Mouse (Mus musculus) C2C12 (cell line): ENCODE measurements around the gene Tmem79. TPM values are rescaled to one million over a fixed set of nuclear protein-coding genes. Genes with fewer than 3 reads are reported as not detected.
"Not testable (repeated sequence)": the region's sequence is repeated elsewhere in the genome, so short reads cannot be mapped to it uniquely, and the experiment has no call there.

ENCODE experiments used
- H3K27me3 ChIP-seq: one replicate; pipeline ENCODE4 v1.6.1; 2011; ENCODE audit not compliant: control insufficient read depth, insufficient read depth, insufficient read length
- H3K36me3 ChIP-seq: one replicate; pipeline ENCODE4 v1.6.1; 2011; ENCODE audit not compliant: control insufficient read depth, insufficient read depth
- H3K4me3 ChIP-seq: one replicate; pipeline ENCODE4 v1.5.1; 2011; ENCODE audit warnings: mild to moderate bottlenecking, control low read depth; ENCODE audit not compliant: poor library complexity, insufficient read depth, severe bottlenecking
- H3K79me2 ChIP-seq: one replicate; pipeline ENCODE4 v1.6.1; 2011; ENCODE audit not compliant: control insufficient read depth, insufficient read depth
- H3K79me3 ChIP-seq: one replicate; pipeline ENCODE4 v1.6.1; 2011; ENCODE audit warnings: low read depth, control low read depth
- H3ac ChIP-seq: one replicate; pipeline ENCODE3; 2011; ENCODE audit warnings: low read depth; ENCODE audit not compliant: control insufficient read depth, insufficient read length
- CEBPB ChIP-seq: IDR thresholded peaks from one replicate; pipeline ENCODE4 v1.6.1; 2011; ENCODE audit warnings: low read depth, mild to moderate bottlenecking, control low read depth, moderate library complexity
- CTCF ChIP-seq: IDR thresholded peaks from one replicate; pipeline ENCODE4 v1.5.1; 2011; ENCODE audit not compliant: control insufficient read depth, insufficient read depth, insufficient read length
- FOSL1 ChIP-seq: IDR thresholded peaks from one replicate; pipeline ENCODE4 v1.8.0; 2011; ENCODE audit warnings: mild to moderate bottlenecking, low read length; ENCODE audit not compliant: poor library complexity, insufficient read depth, severe bottlenecking
- MAX ChIP-seq: IDR thresholded peaks from one replicate; pipeline ENCODE4 v1.6.1; 2011; ENCODE audit warnings: mild to moderate bottlenecking, control low read depth
- MYOD1 ChIP-seq: IDR thresholded peaks from one replicate; pipeline ENCODE4 v1.6.1; 2011; ENCODE audit warnings: low read depth; ENCODE audit not compliant: control insufficient read depth, insufficient read length
- MYOG ChIP-seq: IDR thresholded peaks from one replicate; pipeline ENCODE4 v1.6.1; 2011; ENCODE audit not compliant: control insufficient read depth, insufficient read length; ENCODE audit errors: extremely low read depth
- USF1 ChIP-seq: IDR thresholded peaks from one replicate; pipeline ENCODE4 v1.6.1; 2011; ENCODE audit warnings: low read depth, mild to moderate bottlenecking, control low read depth, moderate library complexity
- polyA plus RNA-seq: library from polyadenylated mRNA; unstranded; fragments of >200 nt; fragmentation: generic; extraction: Trizol; gene quantifications from one replicate; pipeline ENCODE4 v1.2.1, GENCODE M21; 2012; ENCODE audit warnings: missing spikeins

The Tmem79 gene
- polyA plus RNA-seq, 1 experiment: 2.1 TPM

- H3ac ChIP-seq, H3K79me3 ChIP-seq, H3K27me3 ChIP-seq, H3K4me3 ChIP-seq, H3K36me3 ChIP-seq, H3K79me2 ChIP-seq: not testable (repeated sequence)
These were observed 32.6 kb upstream of the Tmem79 start for GRCm38 (mm10) chr3:88368511-88368910.

DNA sequence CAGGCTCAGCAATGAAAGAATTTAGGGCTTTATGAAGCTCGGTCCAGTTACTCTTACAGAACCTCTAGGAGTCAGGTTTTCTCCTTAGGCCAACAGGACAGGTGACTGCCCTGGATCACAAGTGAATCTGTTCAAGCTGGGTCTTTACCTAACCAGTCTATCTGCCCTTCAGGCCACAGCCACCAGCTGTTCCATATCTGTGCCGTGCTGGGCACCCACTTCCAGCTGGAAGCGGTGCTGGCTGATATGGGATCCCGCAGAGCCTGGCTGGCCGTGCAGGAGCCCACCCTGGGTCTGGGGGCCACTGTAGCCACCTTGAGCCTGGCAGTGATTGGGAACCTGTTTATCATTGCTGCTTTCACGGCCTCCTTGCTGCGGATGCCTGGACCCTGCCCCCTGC lies 31.6 kb upstream of the Tmem79 start:
- not testable (repeated sequence) for H3K27me3 ChIP-seq, H3K36me3 ChIP-seq, H3K79me3 ChIP-seq, H3ac ChIP-seq, H3K4me3 ChIP-seq, H3K79me2 ChIP-seq

DNA sequence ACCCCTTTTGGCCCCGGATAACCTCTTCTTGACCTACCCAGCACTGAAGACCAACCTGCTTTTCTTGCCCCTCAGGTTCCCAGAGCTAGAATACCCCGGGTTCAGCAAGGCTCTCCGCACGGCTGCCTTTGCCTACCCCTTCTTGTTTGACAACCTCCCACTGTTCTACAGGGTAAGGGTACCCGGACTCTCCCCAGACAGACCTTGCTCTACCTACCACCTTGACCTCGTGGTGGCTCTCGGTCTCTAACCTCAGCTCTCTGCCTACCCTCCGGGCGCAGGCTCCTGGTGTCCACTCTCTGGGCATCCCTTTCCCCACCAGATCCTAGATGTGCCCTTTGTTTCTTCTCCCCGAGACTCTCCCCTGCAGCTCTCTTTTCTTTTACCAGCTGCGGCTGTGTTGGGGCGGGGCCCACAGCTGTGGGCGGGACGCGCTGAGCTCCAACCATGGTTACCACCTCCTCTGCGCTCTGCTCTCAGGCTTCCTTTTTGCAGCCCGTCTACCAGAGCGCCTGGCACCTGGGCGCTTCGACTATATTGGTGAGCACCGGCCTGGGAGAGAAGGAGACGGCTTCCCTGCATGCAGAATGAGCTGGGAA lies 31.0 kb upstream of the Tmem79 start:
- not testable (repeated sequence) for H3K79me3 ChIP-seq, H3K4me3 ChIP-seq, H3ac ChIP-seq, H3K79me2 ChIP-seq, H3K27me3 ChIP-seq
- H3K36me3 ChIP-seq: peaks cover 12% of the 10 kb centered on the region

DNA sequence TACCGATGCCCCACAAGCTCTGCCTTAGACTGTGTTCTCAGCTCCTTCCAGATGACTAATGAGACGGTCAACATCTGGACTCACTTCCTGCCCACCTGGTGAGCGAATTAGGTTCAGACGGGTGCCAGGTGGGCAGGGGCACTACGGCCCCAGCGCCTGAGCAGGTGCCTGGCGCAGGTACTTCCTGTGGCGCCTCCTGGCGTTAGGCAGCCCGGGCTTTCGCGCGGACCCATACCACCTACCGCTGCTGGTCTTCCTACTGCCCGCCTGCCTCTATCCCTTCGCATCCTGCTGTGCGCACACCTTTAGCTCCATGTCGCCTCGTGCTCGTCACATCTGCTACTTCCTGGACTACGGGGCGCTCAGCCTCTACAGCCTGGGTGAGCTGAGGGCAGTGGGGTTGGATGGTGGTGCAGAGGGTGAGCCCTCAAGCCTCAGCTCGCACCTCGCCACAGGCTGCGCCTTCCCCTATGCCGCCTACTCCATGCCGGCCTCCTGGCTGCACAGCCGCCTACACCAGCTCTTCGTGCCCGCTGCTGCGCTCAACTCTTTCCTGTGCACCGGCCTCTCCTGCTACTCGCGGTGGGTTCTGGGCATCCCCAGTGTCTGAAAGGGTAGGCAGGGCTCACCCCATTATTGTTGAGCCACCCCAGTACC lies 29.9 kb upstream of the Tmem79 start:
- Histone ChIP-seq H3K4me3 (no peak overlapping the region), H3K36me3 (peaks cover 18% of the 10 kb centered on the region), H3K79me3 (no peaks in the 10 kb centered on the region), H3K27me3 (no peaks in the 10 kb centered on the region), H3K79me2 (no peaks in the 10 kb centered on the region), H3ac (no peak overlapping the region)
- TF ChIP-seq USF1: no peak
- TF ChIP-seq FOSL1: no peak
- TF ChIP-seq MYOD1: no peak
- TF ChIP-seq MAX: no peak
- no peak for TF ChIP-seq MYOG
- no peak for TF ChIP-seq CEBPB
- no peak for TF ChIP-seq CTCF

GRCm38 (mm10) chr3:88364337-88364736 lies 28.4 kb upstream of the Tmem79 start, which contains the start of gene Paqr6:
Gene Paqr6 (plus strand): TSS chr3:88364584.
- TF ChIP-seq CEBPB (no peak), FOSL1 (no peak), MYOG (no peak), CTCF (no peak), MYOD1 (no peak), USF1 (no peak), MAX (no peak)
- Histone ChIP-seq H3ac (no peak within 1 kb of the TSS), H3K27me3 (no peaks in the 10 kb centered on the region), H3K79me2 (no peaks in the 10 kb centered on the region), H3K79me3 (no peaks in the 10 kb centered on the region), H3K36me3 (peaks cover 32% of the 10 kb centered on the region), H3K4me3 (no peak within 1 kb of the TSS)

- no peaks in the 10 kb centered on the region for H3K27me3 ChIP-seq
- H3ac ChIP-seq: no peak overlapping the region
- no peaks in the 10 kb centered on the region for H3K79me3 ChIP-seq
- TF ChIP-seq MYOD1 (no peak), MAX (no peak), CTCF (no peak), FOSL1 (no peak), USF1 (no peak)
- no peaks in the 10 kb centered on the region for H3K79me2 ChIP-seq
- no peak overlapping the region for H3K4me3 ChIP-seq
- H3K36me3 ChIP-seq: peaks cover 37% of the 10 kb centered on the region
These were observed 27.8 kb upstream of the Tmem79 start for GRCm38 (mm10) chr3:88363700-88364099.
